Mouse (Mus musculus): ENCODE data around the gene Ap2a1. TPM values are rescaled to one million over a fixed set of nuclear protein-coding genes. Genes with fewer than 3 reads are reported as not detected.

The Ap2a1 gene
- polyA plus RNA-seq, 1 experiment = 254 TPM

DNA sequence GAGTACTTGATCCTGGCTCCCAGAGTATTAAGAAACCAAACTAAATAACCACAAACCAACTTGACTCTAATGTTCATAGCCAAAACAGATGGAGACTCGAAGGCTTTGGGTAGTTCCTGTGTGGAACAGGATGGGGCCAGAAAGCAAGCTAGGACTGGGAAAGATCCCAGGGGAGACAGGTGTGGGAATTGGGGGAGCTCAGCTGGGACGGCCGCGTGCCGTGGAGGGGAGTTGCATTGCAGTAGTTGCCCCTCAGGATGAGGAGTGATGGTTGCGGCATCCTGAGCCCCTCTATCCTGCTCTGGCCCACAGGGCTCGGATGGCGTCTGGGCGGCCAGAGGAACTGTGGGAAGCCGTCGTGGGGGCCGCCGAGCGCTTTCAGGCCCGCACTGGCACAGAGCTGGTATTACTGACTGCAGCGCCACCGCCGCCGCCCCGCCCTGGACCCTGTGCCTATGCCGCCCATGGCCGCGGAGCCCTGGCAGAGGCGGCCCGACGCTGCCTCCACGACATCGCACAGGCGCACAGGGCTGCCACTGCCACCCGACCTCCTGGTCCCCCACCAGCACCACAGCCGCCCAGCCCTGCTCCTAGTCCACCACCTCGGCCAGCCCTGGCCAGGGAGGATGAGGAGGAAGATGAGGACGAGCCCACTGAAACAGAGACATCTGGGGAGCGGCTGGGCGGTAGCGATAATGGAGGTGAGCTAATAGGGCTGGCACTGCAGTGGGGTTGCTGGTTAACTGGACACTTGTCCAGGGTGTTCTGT, 76.9 kb downstream of the Ap2a1 start:
- DNase-seq (ENCODE audit: extremely low spot score in 1 of 2, low spot score in 1 of 2) = no peak

DNA sequence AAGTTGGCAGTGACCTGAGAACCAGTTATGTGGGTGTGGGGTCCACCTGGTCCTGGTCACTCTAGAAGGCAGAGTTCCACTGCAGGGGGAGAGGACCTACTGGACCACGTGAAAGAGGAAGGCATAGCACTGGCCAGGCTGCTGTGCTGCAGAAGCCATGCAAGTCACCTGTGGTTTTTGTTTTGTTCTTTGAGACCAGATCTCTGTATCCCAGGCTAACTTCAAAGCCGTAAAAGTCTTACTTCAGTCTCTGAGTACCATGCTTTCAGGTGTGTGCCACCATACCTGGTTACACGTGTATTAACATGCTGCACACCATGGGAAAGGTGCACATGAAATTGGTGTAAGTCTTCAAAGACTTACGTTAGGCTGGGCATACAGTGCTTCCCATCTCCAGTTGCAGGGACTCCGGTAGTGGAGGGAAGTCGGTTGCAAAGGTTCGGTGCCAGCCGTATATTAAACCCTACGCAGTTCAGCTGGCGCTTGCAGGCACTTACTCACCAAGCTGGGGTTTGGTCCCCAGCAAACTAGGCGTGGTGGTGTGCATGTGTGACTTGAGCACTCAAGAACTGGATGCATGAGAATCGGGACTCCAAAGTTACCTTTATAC, 77.6 kb downstream of the Ap2a1 start:
- DNase-seq (ENCODE audit: extremely low spot score in 1 of 2, low spot score in 1 of 2) = no peak

DNA sequence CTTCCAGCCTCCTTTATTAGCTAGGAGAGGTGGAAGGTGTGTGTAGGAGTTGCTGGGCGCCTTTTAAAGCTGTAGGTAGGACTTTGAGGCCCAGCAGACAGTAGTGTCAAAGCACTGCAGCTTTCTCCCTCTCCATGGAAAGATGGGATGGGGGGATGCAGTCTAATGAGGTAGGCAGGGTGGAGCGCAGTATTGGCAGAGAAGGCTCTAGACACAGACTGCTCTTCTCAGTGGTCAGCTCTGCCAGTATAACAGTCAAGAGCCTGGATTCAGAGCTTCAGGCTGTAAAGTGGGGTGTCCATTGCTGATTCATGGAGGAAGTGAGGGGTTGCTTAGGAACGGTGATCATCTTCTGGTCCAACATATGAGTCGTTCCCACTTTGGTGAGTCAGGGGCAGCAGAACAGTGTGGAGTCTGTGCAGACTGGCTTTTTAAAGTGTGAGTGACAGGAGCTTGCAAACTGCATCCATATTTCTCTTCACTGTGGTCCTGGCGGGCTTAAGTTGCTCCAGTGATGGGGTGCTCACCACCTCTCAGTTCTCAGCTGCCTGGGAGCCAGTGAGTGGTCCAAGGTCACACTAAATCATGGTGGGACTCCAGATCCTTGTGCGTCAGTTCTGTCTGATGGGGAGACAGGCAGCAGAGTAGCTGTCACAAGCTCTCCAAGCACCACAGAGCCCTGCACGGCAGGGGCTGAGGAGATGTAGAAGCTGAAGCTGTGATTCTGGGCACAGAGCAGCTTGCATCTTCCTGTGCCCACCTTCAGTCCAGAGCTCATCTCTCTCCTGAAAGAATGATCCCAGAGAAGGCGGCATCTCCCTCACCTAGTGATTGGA, 78.3 kb downstream of the Ap2a1 start:
- no peak for DNase-seq (ENCODE audit: extremely low spot score in 1 of 2, low spot score in 1 of 2)

Other genes with a start within 250 kb of the Ap2a1 start
- gene Izumo2, start 220.8 kb downstream of the Ap2a1 start, polyA plus RNA-seq (2012; rRNA removed) = not detected in 2 replicates
- gene Vrk3, start 181.1 kb downstream of the Ap2a1 start, polyA plus RNA-seq (2012; rRNA removed) = 33.9 and 38.2 TPM in 2 replicates
- 0.55 and 0.62 TPM in 2 replicates for gene Zfp473, start 178.4 kb downstream of the Ap2a1 start, polyA plus RNA-seq (2012; rRNA removed)
- 29.1 and 29.3 TPM in 2 replicates for gene Nup62, start 113.4 kb downstream of the Ap2a1 start, polyA plus RNA-seq (2012; rRNA removed)
- 1.3 and 2.2 TPM in 2 replicates for gene Il4i1, start 113.1 kb downstream of the Ap2a1 start, polyA plus RNA-seq (2012; rRNA removed)
- gene Atf5, start 112.8 kb downstream of the Ap2a1 start, polyA plus RNA-seq (2012; rRNA removed) = 24.2 and 35.6 TPM in 2 replicates
- gene Akt1s1, start 80.5 kb downstream of the Ap2a1 start, polyA plus RNA-seq (2012; rRNA removed) = 87.0 and 108 TPM in 2 replicates
- 84.3 and 106 TPM in 2 replicates for gene Tbc1d17, start 80.4 kb downstream of the Ap2a1 start, polyA plus RNA-seq (2012; rRNA removed)
- 42.3 and 44.9 TPM in 2 replicates for gene Pnkp, start 72.4 kb downstream of the Ap2a1 start, polyA plus RNA-seq (2012; rRNA removed)
- gene Ptov1, start 59.7 kb downstream of the Ap2a1 start, polyA plus RNA-seq (2012; rRNA removed) = 408 and 469 TPM in 2 replicates
- 123 and 130 TPM in 2 replicates for gene Med25, start 36.8 kb downstream of the Ap2a1 start, polyA plus RNA-seq (2012; rRNA removed)
- 30.4 and 32.4 TPM in 2 replicates for gene Fuz, start 33.4 kb downstream of the Ap2a1 start, polyA plus RNA-seq (2012; rRNA removed)
- gene Tsks, start 13.7 kb upstream of the Ap2a1 start, polyA plus RNA-seq (2012; rRNA removed) = 1.4 TPM in 2 replicates
- gene Cpt1c, start 45.4 kb upstream of the Ap2a1 start, polyA plus RNA-seq (2012; rRNA removed) = 151 TPM in 2 replicates
- 217 and 232 TPM in 2 replicates for gene Prmt1, start 57.1 kb upstream of the Ap2a1 start, polyA plus RNA-seq (2012; rRNA removed)
- 88.4 and 88.6 TPM in 2 replicates for gene Irf3, start 68.2 kb upstream of the Ap2a1 start, polyA plus RNA-seq (2012; rRNA removed)
- 5.4 and 5.9 TPM in 2 replicates for gene Bcl2l12, start 69.2 kb upstream of the Ap2a1 start, polyA plus RNA-seq (2012; rRNA removed)
- 126 and 127 TPM in 2 replicates for gene Scaf1, start 86.9 kb upstream of the Ap2a1 start, polyA plus RNA-seq (2012; rRNA removed)
- 27.6 and 32.5 TPM in 2 replicates for gene Rras, start 88.5 kb upstream of the Ap2a1 start, polyA plus RNA-seq (2012; rRNA removed)
- 20.5 and 22.4 TPM in 2 replicates for gene Prr12, start 123.4 kb upstream of the Ap2a1 start, polyA plus RNA-seq (2012; rRNA removed)
- gene Nosip, start 132.9 kb upstream of the Ap2a1 start, polyA plus RNA-seq (2012; rRNA removed) = 81.7 and 86.5 TPM in 2 replicates
- gene Prrg2, start 133.2 kb upstream of the Ap2a1 start, polyA plus RNA-seq (2012; rRNA removed) = 15.5 and 15.6 TPM in 2 replicates
- 13.4 and 16.9 TPM in 2 replicates for gene Rcn3, start 162.7 kb upstream of the Ap2a1 start, polyA plus RNA-seq (2012; rRNA removed)
- 34.0 and 34.2 TPM in 2 replicates for gene Fcgrt, start 174.4 kb upstream of the Ap2a1 start, polyA plus RNA-seq (2012; rRNA removed)
- 383 and 419 TPM in 2 replicates for gene Rps11, start 194.9 kb upstream of the Ap2a1 start, polyA plus RNA-seq (2012; rRNA removed)
- 1,438 and 1,804 TPM in 2 replicates for gene Rpl13a, start 199.3 kb upstream of the Ap2a1 start, polyA plus RNA-seq (2012; rRNA removed)
- 0.06 and 0.12 TPM in 2 replicates for gene Gm45713, start 206.7 kb upstream of the Ap2a1 start, polyA plus RNA-seq (2012; rRNA removed)
- gene Flt3l, start 206.9 kb upstream of the Ap2a1 start, polyA plus RNA-seq (2012; rRNA removed) = 25.2 and 29.6 TPM in 2 replicates
- gene Pih1d1, start 224.8 kb upstream of the Ap2a1 start, polyA plus RNA-seq (2012; rRNA removed) = 54.2 and 61.5 TPM in 2 replicates
- 10.1 and 10.8 TPM in 2 replicates for gene Aldh16a1, start 225.1 kb upstream of the Ap2a1 start, polyA plus RNA-seq (2012; rRNA removed)
- 858 and 911 TPM in 2 replicates for gene Slc17a7, start 234.5 kb upstream of the Ap2a1 start, polyA plus RNA-seq (2012; rRNA removed)